Mouse (Mus musculus) cerebellum, adult 18-20 months (tissue): ENCODE data around the gene Chrm2.

ENCODE experiments used
- DNase-seq, 2 experiments: peaks; one replicate each; pipeline ENCODE4 v3.0.0; 2021

Gene Chrm2

GRCm38 (mm10) chr6:36387612-36388400 is at the start of gene Chrm2:
Gene Chrm2, plus strand, starts transcription at chr6:36388084.
- no peak for DNase-seq

DNA sequence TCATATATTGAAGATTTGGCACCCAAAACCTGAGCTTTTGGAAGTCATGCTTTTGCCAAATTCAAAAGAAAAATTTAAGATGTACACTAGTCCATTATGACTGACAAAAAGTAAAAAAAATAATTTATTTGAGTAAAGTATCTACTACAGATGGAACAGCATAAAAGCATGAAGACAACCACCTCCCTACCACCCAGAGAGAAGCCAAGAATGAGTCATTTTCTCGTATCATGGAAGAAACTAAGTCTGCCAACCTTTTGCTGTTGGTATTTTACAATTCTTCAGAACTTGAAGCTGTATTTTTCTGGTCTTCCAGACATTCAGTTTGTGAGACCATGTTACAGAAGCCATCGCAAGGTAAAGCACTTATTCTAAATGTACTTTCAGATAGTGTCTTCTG is 13.9 kb upstream of the Chrm2 start:
- no peak for DNase-seq

DNA sequence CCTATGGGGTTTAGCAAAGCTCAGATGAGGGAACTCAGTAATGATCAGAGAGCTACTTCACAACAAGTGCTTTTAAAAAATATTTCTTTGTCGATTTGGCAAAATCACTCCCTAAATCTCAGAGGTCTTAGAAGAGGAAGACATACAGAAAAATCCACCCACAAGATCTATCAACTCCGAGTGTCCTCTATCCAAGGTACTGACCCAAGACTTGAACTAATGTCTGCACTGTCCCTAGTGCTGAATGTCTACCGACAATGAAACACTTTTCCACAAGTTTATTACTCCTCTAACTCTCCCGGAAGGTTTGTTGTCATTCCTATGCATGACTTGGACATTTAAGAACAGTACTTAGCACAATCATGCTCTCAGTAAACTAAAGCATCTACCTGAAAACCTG is 9.9 kb upstream of the Chrm2 start:
- DNase-seq: no peak

GRCm38 (mm10) chr6:36384102-36384501 is 3.8 kb upstream of the Chrm2 start:
- DNase-seq: no peak

GRCm38 (mm10) chr6:36388401-36389259 is 746 bp downstream of the Chrm2 start:
- no peak for DNase-seq

DNA sequence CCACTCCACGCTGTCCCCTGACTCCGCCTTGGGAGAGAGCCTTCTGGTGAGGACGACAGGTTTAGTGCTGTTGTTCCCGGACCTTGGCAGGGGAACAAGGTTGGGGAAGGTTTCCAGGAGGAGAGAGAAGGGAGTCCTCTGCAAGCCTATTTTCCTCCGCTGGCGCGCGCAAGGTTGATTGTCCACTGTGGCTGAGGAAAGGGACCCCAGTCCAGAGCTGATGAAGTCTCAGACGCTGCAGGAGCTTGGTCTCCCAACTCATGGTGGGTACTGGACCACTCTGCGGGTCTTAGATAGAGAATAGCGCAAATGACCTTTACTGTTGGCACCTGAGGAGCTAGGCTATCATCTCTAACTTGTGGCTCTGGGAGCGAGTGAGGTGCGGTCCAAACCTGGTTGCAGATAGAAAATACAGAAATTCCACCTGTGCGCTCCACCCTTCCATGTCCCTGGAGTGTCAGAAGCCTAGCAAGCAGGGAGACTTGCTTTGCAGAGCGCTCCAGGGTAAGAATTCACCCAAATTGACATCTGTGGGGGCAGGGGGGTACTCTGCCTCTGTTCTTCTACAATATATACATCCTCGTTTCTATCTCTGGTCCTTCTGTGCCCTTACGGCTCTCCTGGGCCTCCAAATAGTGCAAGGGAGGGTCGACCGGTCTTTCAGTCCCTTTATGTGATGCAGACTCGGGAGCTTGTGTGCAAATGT is 1.5 kb downstream of the Chrm2 start:
- no peak for DNase-seq

DNA sequence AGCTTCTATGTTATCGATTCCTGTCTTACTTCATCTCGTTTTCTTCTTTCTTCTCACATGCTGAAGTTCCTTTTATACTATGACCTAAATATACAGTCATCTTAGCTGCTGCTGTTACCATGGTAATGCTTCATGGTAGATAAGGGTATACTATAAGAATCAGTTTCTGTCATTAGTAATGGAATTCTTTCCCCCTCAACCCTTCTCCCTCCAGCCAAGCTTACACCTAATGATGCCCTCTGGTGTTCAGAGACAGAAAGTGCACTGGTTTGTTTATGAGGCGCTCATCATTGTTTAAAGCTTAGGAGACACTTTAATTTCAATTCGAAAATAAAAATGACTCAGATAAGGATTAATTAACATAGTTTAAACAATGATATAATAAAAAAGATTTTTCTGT is 5.8 kb downstream of the Chrm2 start:
- peak in 1 of 2 experiments; percentile 6 for DNase-seq

DNA sequence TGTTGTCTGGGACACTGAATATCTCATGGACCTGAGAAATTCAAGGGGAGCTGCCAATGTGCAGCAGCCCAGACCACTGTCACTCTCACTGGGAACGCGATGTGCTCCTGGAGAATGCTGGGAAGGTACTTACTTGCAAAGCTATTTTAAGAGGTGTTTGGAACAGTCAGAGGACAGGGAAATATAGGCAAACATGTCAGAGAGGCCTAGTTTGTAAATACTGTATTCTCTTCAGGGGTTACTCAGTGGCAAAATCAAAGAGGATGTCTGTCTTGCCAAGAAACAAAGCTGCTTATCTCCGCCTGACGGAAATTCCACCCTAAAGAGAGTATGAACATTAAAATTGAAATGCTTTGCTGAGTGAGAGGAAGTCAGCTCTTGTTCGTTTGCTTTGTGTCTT is 17.3 kb downstream of the Chrm2 start:
- no peak for DNase-seq

DNA sequence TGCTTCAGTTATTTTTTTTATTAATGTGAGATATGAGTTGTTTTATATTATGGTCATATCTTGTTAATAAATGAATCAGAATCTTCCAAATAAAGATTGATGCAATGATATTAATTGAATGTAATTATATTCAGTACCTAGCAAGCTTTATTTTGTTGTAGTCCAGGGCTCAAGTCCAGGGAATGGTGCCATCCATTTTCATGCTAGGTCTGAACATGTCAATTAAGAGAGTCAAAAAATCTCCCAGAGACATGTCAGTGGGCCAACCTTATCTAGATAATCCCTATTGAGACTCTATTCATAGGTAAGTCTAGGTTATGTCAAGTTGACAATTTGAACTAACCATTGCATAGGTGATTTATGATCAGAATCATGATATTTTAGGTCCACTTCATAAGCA is 21.1 kb downstream of the Chrm2 start:
- no peak for DNase-seq

DNA sequence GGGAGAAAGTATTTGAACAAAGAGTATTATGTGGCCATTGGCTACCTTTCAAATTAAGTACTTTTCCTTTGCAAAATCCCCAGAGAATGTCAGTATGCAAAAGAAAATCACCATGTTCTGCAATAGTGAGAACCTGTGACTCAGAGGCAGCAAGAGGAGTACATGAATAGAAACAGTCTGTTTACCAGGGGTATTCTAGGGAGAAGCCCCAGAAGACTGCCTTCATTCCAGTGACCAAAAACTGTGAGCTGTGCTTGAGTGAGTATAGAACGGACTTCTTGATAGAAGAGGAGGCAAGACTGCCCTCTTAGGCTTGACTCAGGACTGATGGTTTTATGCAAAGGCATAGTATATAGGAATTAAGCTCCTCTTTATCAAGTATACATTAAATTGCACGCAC is 22.2 kb downstream of the Chrm2 start:
- DNase-seq: no peak

DNA sequence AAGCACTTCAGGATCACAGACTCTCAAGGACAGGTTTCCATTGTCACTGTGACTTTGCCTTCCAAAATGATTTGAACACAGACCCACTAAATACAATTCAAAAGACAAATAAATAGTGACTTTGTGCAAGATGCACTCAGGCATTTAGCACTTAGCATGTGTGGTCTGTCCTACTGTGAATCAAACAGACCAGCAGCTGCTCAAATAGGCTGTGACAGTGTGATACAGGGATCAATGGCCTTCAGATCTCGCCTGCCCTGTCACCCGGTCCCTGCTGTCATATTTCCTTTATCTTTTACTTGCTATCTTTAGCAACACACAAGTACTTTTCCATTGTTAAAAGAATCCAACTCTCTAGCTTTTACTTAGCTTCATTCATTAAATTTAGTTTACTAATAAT is 31.8 kb downstream of the Chrm2 start:
- DNase-seq: no peak

DNA sequence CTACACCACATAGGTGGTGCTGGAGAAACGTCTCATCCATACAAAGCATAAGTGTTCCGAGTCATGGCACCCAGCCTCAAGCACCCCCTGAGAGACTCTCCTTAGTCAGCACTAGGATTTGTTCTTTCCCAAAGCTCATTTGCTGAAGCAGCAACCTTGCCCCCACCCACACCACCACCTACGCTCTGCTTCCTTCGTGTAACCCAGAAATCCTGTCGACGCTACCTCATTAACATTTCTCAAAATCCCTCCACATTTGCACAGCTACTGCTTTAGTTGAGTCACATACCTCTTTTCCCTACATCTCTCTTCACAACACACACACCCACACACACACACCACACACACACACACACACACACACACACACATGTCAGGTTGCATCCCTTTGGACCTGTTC is 50.1 kb downstream of the Chrm2 start:
- no peak for DNase-seq

DNA sequence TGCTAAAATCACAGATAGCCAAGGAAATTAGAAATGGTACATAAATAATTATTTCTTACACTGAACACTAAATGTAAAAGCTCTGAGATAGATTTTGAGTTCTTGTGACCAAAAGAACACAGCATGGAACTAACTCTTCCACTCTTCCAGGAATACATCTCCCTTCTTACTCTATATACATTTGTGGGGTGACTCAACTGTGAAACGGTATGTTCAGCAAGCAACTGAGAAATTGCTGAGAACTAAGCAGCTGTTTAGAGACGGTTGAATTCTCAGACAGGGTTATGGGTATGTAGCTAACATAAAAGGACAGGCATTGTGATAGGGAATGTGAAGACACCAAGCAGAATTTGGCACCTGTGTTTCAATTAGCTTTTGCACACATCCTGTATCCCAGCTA is 51.3 kb downstream of the Chrm2 start:
- DNase-seq: no peak

- no peak for DNase-seq
Observed at GRCm38 (mm10) chr6:36451480-36451879, 63.6 kb downstream of the Chrm2 start.

GRCm38 (mm10) chr6:36455071-36455470 is 67.2 kb downstream of the Chrm2 start:
- DNase-seq: no peak

GRCm38 (mm10) chr6:36457015-36457414 is 69.1 kb downstream of the Chrm2 start:
- no peak for DNase-seq

- no peak for DNase-seq
Observed at GRCm38 (mm10) chr6:36464008-36464407, 76.1 kb downstream of the Chrm2 start.

DNA sequence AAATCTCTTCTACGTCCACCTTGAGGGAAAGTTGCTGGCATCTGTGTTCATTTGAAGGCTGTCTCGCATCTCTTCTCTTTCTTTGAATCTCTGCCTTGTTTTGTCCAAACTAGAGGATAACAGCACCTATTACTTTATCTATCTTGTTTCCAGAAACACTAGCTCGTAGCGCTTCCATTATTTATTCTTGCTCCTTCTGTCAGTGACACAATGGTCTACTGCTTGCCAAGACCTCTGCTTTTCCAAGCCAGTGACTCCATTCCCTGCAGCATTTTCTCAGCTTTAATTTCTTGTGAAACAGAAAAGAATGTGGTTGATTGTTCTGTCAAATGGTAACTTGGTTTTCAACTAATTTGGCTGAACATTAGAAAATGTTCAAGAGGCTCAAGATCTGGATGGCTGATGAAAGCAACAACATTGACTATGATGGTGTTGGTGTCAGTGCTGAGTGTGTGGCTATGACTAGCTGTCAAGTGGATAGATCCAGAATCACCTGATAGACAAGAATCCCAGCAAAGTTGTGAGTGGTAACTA is 96.3 kb downstream of the Chrm2 start:
- no peak for DNase-seq

GRCm38 (mm10) chr6:36507008-36507663 is 119.3 kb downstream of the Chrm2 start:
- DNase-seq: no peak

DNA sequence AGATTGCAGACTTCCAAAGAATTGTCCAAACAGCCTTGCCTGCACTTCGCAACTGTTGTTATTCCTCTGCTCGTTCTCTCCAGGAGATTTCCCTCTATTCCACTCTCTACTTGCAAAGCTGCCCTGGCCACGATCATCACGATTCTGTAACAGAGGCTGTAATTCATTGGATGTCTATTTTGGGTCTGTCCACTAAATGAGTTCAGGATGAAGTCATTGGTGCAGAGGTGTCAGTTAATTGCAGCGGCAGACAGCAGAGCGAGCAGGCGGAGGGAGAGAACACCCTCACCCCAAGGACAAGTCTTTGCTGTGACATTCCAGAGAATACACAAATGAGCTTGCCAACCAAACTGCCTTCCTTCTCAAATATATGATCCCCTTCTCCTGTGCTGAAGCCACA is 120.1 kb downstream of the Chrm2 start:
- DNase-seq: no peak

DNA sequence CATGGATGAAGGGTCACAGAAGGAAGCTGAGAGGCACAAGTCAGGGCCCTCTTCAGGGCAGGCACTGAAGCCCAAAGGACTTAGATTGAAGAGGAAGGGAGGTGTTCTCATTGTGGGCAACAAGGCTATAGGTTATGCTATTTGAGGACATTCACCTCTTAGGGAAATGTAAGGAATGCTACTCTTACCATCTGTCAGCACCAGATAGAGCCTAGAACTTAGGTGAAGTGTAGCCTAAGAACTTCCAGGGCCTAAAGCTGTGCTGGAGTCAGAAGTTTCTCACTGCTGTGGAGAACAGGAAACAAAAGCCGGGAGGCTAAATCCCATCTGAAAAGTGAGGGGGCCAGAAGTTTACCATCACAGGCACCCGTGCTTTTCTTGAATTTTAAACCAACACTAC is 120.6 kb downstream of the Chrm2 start:
- no peak for DNase-seq

DNA sequence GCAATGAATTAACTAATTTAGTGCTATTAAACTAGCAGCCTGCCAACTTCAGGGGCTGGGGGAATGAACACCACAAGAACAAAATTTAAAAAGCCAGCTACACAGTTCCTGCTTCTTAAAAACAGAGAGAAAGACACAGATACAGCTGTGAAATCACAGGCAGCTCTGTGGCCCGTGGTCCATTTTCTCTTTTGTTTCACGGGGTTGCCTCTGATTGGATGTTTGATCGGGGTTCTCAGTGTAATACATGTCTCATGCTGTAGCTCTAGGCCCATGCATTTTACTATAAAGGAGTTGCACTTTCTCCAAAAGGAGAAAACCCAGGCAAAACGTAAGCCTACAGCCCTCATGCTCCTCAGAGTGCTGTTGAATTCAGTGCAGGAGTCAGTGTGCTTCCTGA is 128.6 kb downstream of the Chrm2 start:
- no peak for DNase-seq

DNA sequence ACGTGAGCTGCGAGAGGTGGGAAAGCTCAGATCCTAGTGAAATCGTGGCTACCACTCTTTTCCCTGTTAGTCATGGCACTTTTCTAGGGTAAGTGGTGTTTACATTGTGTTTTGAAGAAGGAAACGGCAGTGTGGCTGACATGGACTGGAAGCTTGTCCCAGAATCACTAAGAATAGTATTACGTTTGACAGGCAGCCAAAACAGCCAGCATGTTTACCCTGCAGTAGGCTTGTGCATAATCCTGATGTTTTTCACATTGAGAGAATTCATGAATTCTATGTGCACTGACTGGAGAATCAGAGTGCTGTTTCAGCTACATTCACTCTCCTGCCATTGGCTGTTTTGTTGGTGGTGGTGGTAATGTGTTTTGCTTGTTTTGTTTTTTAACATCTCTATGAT is 129.4 kb downstream of the Chrm2 start:
- DNase-seq: no peak
